Mouse (Mus musculus) thymus, adult 2 months (tissue): ENCODE measurements around the gene Thoc5. TPM values are rescaled to one million over a fixed set of nuclear protein-coding genes. Genes with fewer than 3 reads are reported as not detected.

ENCODE experiments used
- DNase-seq: peaks from one replicate; pipeline ENCODE4 v3.0.0; 2021
- H3K27ac ChIP-seq: fragments of 200-500 bp; 2 replicates; pipeline ENCODE4 v1.5.1; 2012; ENCODE audit warnings: low read length, control low read depth; ENCODE audit not compliant: control insufficient read depth, insufficient read depth
- H3K27me3 ChIP-seq: fragments of 200-500 bp; 2 replicates; pipeline ENCODE4 v1.6.1; 2012; ENCODE audit warnings: mild to moderate bottlenecking, low read length, moderate library complexity, mixed read lengths; ENCODE audit not compliant: control insufficient read depth, insufficient read depth
- H3K36me3 ChIP-seq: fragments of 200-500 bp; 2 replicates; pipeline ENCODE4 v1.6.1; 2012; ENCODE audit warnings: mild to moderate bottlenecking, low read length, moderate library complexity; ENCODE audit not compliant: control insufficient read depth, insufficient read depth
- H3K4me1 ChIP-seq: fragments of 200-500 bp; replicated peaks from 2 replicates; pipeline ENCODE4 v1.6.1; 2012; ENCODE audit warnings: low read length; ENCODE audit not compliant: control insufficient read depth, insufficient read depth
- H3K4me3 ChIP-seq: fragments of 200-500 bp; 2 replicates; pipeline ENCODE4 v1.5.1; 2012; ENCODE audit warnings: mild to moderate bottlenecking, low read length, control low read depth, moderate library complexity; ENCODE audit not compliant: control insufficient read depth, insufficient read depth
- CTCF ChIP-seq: fragments of 200-500 bp; IDR thresholded peaks from 2 replicates; pipeline ENCODE4 v1.5.1; 2012; ENCODE audit warnings: mild to moderate bottlenecking, control low read depth, low read length, moderate library complexity, borderline replicate concordance; ENCODE audit not compliant: control insufficient read depth, poor library complexity, insufficient read depth; ENCODE audit errors: extremely low read depth
- POLR2A ChIP-seq: fragments of 200-500 bp; IDR thresholded peaks from 2 replicates; pipeline ENCODE4 v1.6.1; 2012; ENCODE audit warnings: mild to moderate bottlenecking, low read length, control low read depth, moderate library complexity; ENCODE audit not compliant: control insufficient read depth, poor library complexity, insufficient read depth; ENCODE audit errors: extremely low read depth
- WGBS: fragments of 180-500 bp; shearing (Covaris S2); methylation state at CpG from one replicate; pipeline ENCODE4 v1.1.7; 2018; 5-methylcytosine and 5-hydroxymethylcytosine counted together
- polyA plus RNA-seq: library from polyadenylated mRNA; depleted of rRNA; stranded (reverse); fragments of >200 nt; gene quantifications from 2 replicates; pipeline ENCODE4 v1.2.3, GENCODE M21; 2012; rRNA removed

Gene Thoc5
- polyA plus RNA-seq, 1 experiment, result 28.5 TPM

GRCm38 (mm10) chr11:4968376-4968775 lies 73.3 kb downstream of the Thoc5 start:
- no peak for TF ChIP-seq POLR2A
- no peak for TF ChIP-seq CTCF
- DNase-seq, result no peak
- WGBS, result 60% methylated on average over 10 of the region's 10 CpGs
- Histone ChIP-seq H3K27me3 (no peaks in the 10 kb centered on the region), H3K4me3 (no peak overlapping the region), H3K4me1 (no peaks in the 10 kb centered on the region), H3K36me3 (no peaks in the 10 kb centered on the region), H3K27ac (no peak overlapping the region)

- peak; percentile 55 for DNase-seq
- Histone ChIP-seq H3K27me3 (no peaks in the 10 kb centered on the region), H3K4me1 (peaks cover 6% of the 10 kb centered on the region; the same call in 1 of the 2 replicates), H3K4me3 (no peak overlapping the region), H3K36me3 (no peaks in the 10 kb centered on the region), H3K27ac (no peak overlapping the region)
- 56% methylated on average over 13 of the region's 13 CpGs for WGBS
- peak; percentile 47; the same call in 1 of the 2 replicates for TF ChIP-seq CTCF
- no peak for TF ChIP-seq POLR2A
These were observed 78.1 kb downstream of the Thoc5 start for GRCm38 (mm10) chr11:4972967-4973870.

- Histone ChIP-seq H3K27ac (no peak overlapping the region), H3K4me3 (no peak overlapping the region), H3K36me3 (no peaks in the 10 kb centered on the region), H3K27me3 (no peaks in the 10 kb centered on the region), H3K4me1 (peaks cover 6% of the 10 kb centered on the region; the same call in 1 of the 2 replicates)
- no peak for DNase-seq
- 55% methylated on average over 2 of the region's 2 CpGs for WGBS
- TF ChIP-seq CTCF, result no peak
- no peak for TF ChIP-seq POLR2A
These were observed 78.7 kb downstream of the Thoc5 start for GRCm38 (mm10) chr11:4973871-4974256.

GRCm38 (mm10) chr11:4974376-4975122 lies 79.4 kb downstream of the Thoc5 start:
- H3K27ac ChIP-seq, result no peak overlapping the region
- WGBS, result 47% methylated on average over 11 of the region's 11 CpGs
- no peaks in the 10 kb centered on the region for H3K36me3 ChIP-seq
- H3K4me3 ChIP-seq, result no peak overlapping the region
- H3K27me3 ChIP-seq, result no peaks in the 10 kb centered on the region
- TF ChIP-seq CTCF (no peak), POLR2A (no peak)
- H3K4me1 ChIP-seq, result peaks cover 6% of the 10 kb centered on the region; the same call in 1 of the 2 replicates
- DNase-seq, result no peak

GRCm38 (mm10) chr11:4975623-4976022 lies 80.5 kb downstream of the Thoc5 start:
- DNase-seq, result peak; percentile 81
- Histone ChIP-seq H3K27me3 (no peaks in the 10 kb centered on the region), H3K36me3 (no peaks in the 10 kb centered on the region), H3K4me1 (peaks cover 6% of the 10 kb centered on the region; the same call in 1 of the 2 replicates), H3K4me3 (no peak overlapping the region), H3K27ac (no peak overlapping the region)
- TF ChIP-seq CTCF, result peak; percentile 69; the same call in 1 of the 2 replicates
- no peak for TF ChIP-seq POLR2A
- WGBS, result 20% methylated on average over 14 of the region's 14 CpGs

Other genes with a start within 250 kb of the Thoc5 start
- 662 and 850 TPM in 2 replicates for gene Uqcr10, start 191.0 kb upstream of the Thoc5 start, polyA plus RNA-seq
- 66.0 and 73.8 TPM in 2 replicates for gene Zmat5, start 190.6 kb upstream of the Thoc5 start, polyA plus RNA-seq
- gene Cabp7, start 148.5 kb upstream of the Thoc5 start, polyA plus RNA-seq, result 0.11 and 0.19 TPM in 2 replicates
- gene Nf2, start 45.8 kb upstream of the Thoc5 start, polyA plus RNA-seq, result 50.8 and 56.1 TPM in 2 replicates
- 52.3 and 53.5 TPM in 2 replicates for gene Nipsnap1, start 21.4 kb upstream of the Thoc5 start, polyA plus RNA-seq
- 2.8 and 3.7 TPM in 2 replicates for gene Nefh, start 52.7 kb downstream of the Thoc5 start, polyA plus RNA-seq
- gene Ap1b1, start 91.5 kb downstream of the Thoc5 start, polyA plus RNA-seq, result 129 and 140 TPM in 2 replicates
- gene Rasl10a, start 162.8 kb downstream of the Thoc5 start, polyA plus RNA-seq, result 5.1 and 6.5 TPM in 2 replicates
- gene Gas2l1, start 170.0 kb downstream of the Thoc5 start, polyA plus RNA-seq, result 24.9 and 27.3 TPM in 2 replicates
- 28.6 and 31.3 TPM in 2 replicates for gene Rhbdd3, start 203.6 kb downstream of the Thoc5 start, polyA plus RNA-seq
- gene Ewsr1, start 203.9 kb downstream of the Thoc5 start, polyA plus RNA-seq, result 1,137 and 1,289 TPM in 2 replicates